Mouse (Mus musculus) hindbrain, embryonic 11.5 days (tissue): ENCODE data around the gene Fndc7. TPM values are rescaled to one million over a fixed set of nuclear protein-coding genes. Genes with fewer than 3 reads are reported as not detected.

Source experiments
- ATAC-seq: fragments of 200-750 bp; cut with Nextera tagmentation; 2 replicates; pipeline ENCODE4 v1.8.0; 2017; ENCODE audit warnings: mild to moderate bottlenecking, moderate TSS enrichment, moderate library complexity; ENCODE audit not compliant: low FRiP score
- DNase-seq: peaks from one replicate; pipeline ENCODE4 v3.0.0-alpha.2; 2015; ENCODE audit warnings: low spot score
- H3K27ac ChIP-seq: fragments of 300-500 bp; sonication (generic); 2 replicates; pipeline ENCODE4 v1.5.1; 2014; ENCODE audit warnings: mild to moderate bottlenecking, low read depth, low read length
- H3K27me3 ChIP-seq: fragments of 300-500 bp; sonication (generic); 2 replicates; pipeline ENCODE4 v1.6.1; 2014; ENCODE audit warnings: mild to moderate bottlenecking, low read length, moderate library complexity, mixed read lengths; ENCODE audit not compliant: control insufficient read depth, insufficient read depth
- H3K36me3 ChIP-seq: fragments of 300-500 bp; sonication (generic); 2 replicates; pipeline ENCODE4 v1.6.1; 2014; ENCODE audit warnings: mild to moderate bottlenecking, low read length, moderate library complexity, mixed read lengths; ENCODE audit not compliant: control insufficient read depth, insufficient read depth
- H3K4me1 ChIP-seq: fragments of 300-500 bp; sonication (generic); replicated peaks from 2 replicates; pipeline ENCODE4 v1.6.1; 2014; ENCODE audit warnings: low read length, mixed read lengths; ENCODE audit not compliant: control insufficient read depth, insufficient read depth
- H3K4me2 ChIP-seq: fragments of 300-500 bp; sonication (generic); replicated peaks from 2 replicates; pipeline ENCODE4 v1.6.1; 2014; ENCODE audit warnings: mild to moderate bottlenecking, low read depth, low read length
- H3K4me3 ChIP-seq: fragments of 300-500 bp; sonication (generic); 2 replicates; pipeline ENCODE4 v1.5.1; 2014; ENCODE audit warnings: low read depth, low read length
- H3K9ac ChIP-seq: fragments of 300-500 bp; sonication (generic); 2 replicates; pipeline ENCODE4 v1.6.1; 2014; ENCODE audit warnings: low read depth, low read length
- H3K9me3 ChIP-seq: fragments of 300-500 bp; sonication (generic); 2 replicates; pipeline ENCODE4 v1.6.1; 2016; ENCODE audit warnings: low read length; ENCODE audit not compliant: control insufficient read depth
- WGBS: fragments of 180-500 bp; shearing (Covaris S2); extraction: QIAGEN DNeasy Blood & Tissue Kit; methylation state at CpG from one replicate; pipeline ENCODE4 v1.1.7; 2014; 5-methylcytosine and 5-hydroxymethylcytosine counted together
- polyA plus RNA-seq: library from polyadenylated mRNA; unstranded; fragments of >200 nt; fragmentation: Nextera tagmentation; extraction: Ambion mirVana; gene quantifications from 2 replicates; pipeline ENCODE4 v1.2.1, GENCODE M21; 2014

Gene Fndc7
- polyA plus RNA-seq, 1 experiment from 2014 or later: not detected

- H3K36me3 ChIP-seq: peaks cover 10% of the 10 kb centered on the region; the same call in 1 of the 2 replicates
- no peak overlapping the region for H3K27ac ChIP-seq
- H3K4me2 ChIP-seq: no peak overlapping the region
- no peak overlapping the region for H3K9ac ChIP-seq
- 80% methylated on average over 5 of the region's 5 CpGs for WGBS
- H3K9me3 ChIP-seq: no peaks in the 10 kb centered on the region
- H3K4me3 ChIP-seq: no peak overlapping the region
- ATAC-seq: no peak
- H3K27me3 ChIP-seq: no peaks in the 10 kb centered on the region
- no peak for DNase-seq
- H3K4me1 ChIP-seq: no peaks in the 10 kb centered on the region
These were observed 10.9 kb upstream of the Fndc7 start for GRCm38 (mm10) chr3:108900681-108901080.

DNA sequence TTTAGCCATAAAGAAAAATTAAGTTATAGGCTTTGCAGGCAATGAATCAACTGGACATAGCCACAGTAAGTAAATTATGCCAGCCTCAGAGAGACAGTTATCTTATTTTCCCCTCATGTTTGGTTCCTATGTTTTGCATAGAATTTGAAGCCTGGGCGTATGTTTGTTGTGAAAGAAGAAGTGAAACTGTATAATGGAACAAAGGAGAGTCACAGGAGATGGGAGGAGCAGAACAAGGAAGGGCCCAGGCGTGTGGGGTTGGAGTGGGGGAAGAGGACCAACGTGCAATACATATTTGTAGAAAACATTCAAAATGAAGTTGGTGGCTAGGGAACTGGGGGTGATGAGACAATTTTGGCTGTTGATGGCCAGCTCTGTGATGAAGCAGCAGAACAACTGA, 10.3 kb upstream of the Fndc7 start:
- Histone ChIP-seq H3K4me1 (no peaks in the 10 kb centered on the region), H3K36me3 (peaks cover 10% of the 10 kb centered on the region; the same call in 1 of the 2 replicates), H3K4me2 (no peak overlapping the region), H3K4me3 (no peak overlapping the region), H3K27me3 (no peaks in the 10 kb centered on the region), H3K9me3 (no peaks in the 10 kb centered on the region), H3K9ac (no peak overlapping the region), H3K27ac (no peak overlapping the region)
- ATAC-seq (no peak), DNase-seq (no peak)
- 84% methylated on average over 3 of the region's 3 CpGs for WGBS

DNA sequence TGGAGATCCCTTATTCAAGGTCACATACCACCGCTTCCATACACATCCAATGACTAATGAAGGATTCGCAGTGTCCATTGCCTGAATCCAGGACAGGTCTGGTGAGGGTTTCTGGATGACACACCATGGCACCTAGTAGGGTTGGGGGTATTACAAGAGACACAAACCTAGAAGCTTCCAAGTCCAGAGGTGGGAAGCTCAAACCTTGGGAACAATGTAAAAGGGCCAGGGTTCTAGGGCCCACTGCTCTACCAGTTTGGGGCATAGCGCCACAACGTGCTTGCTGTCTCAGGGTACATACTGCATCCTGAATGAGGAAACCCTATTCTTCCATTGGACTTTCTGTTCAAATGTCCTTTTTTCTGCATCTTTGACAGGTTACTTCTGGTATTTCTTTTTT, 8.8 kb upstream of the Fndc7 start:
- H3K27me3 ChIP-seq: no peaks in the 10 kb centered on the region
- ATAC-seq (no peak), DNase-seq (no peak)
- H3K9ac ChIP-seq: no peak overlapping the region
- H3K4me1 ChIP-seq: no peaks in the 10 kb centered on the region
- no peak overlapping the region for H3K4me3 ChIP-seq
- H3K27ac ChIP-seq: no peak overlapping the region
- no peaks in the 10 kb centered on the region for H3K9me3 ChIP-seq
- no peaks in the 10 kb centered on the region; the same call in 1 of the 2 replicates for H3K36me3 ChIP-seq
- 94% methylated on average over 4 of the region's 4 CpGs for WGBS
- no peak overlapping the region for H3K4me2 ChIP-seq

DNA sequence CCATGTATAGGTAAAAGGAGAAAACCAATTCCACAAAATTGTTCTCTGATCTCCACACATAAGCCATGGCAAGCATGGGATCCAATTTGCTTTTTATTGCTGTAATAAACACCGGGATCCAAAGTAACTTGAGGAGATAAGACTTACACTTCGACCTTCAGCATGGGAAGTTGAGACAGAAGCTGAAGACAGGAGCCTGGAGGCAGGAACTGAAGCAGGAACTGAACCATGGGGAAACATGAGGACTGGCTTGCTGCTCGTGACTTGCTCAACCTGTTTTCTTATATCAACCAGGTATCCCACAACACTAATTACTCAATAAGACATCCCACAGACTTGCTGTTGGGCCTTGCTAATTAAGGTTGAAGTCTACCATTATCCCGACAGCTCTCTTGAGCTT, 3.1 kb upstream of the Fndc7 start:
- WGBS: 82% methylated on average over 4 of the region's 4 CpGs
- DNase-seq: no peak
- H3K27me3 ChIP-seq: no peaks in the 10 kb centered on the region
- no peak for ATAC-seq
- H3K4me2 ChIP-seq: no peak overlapping the region
- no peaks in the 10 kb centered on the region for H3K4me1 ChIP-seq
- H3K27ac ChIP-seq: no peak overlapping the region
- no peaks in the 10 kb centered on the region for H3K36me3 ChIP-seq
- no peaks in the 10 kb centered on the region for H3K9me3 ChIP-seq
- H3K9ac ChIP-seq: no peak overlapping the region
- no peak overlapping the region for H3K4me3 ChIP-seq

DNA sequence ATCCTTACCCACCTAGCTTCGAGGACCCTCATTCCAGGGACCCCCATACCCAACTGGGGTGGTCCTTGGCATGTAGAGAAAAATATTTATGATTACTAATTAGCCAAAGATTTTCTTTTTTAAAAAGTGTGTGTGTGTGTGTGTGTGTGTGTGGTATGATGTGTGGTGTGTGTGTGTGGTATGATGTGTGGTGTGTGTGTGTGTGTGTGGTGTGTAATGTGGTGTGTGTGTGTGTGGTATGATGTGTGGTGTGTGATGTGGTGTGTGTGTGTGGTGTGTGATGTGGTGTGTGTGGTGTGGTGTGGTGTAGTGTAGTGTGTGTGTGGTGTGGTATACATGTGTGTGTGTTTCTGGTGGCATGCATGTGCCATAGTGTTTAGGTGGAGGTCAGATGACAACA, 2.3 kb upstream of the Fndc7 start:
- no peak for ATAC-seq
- Histone ChIP-seq H3K4me3 (no peak overlapping the region), H3K4me2 (no peak overlapping the region), H3K4me1 (no peaks in the 10 kb centered on the region), H3K36me3 (no peaks in the 10 kb centered on the region), H3K9ac (no peak overlapping the region), H3K27me3 (no peaks in the 10 kb centered on the region), H3K27ac (no peak overlapping the region), H3K9me3 (no peaks in the 10 kb centered on the region)
- WGBS: 92% methylated on average over 1 of the region's 1 CpGs
- DNase-seq: no peak

GRCm38 (mm10) chr3:108887618-108887975, 2.2 kb downstream of the Fndc7 start:
- no peak for DNase-seq

DNA sequence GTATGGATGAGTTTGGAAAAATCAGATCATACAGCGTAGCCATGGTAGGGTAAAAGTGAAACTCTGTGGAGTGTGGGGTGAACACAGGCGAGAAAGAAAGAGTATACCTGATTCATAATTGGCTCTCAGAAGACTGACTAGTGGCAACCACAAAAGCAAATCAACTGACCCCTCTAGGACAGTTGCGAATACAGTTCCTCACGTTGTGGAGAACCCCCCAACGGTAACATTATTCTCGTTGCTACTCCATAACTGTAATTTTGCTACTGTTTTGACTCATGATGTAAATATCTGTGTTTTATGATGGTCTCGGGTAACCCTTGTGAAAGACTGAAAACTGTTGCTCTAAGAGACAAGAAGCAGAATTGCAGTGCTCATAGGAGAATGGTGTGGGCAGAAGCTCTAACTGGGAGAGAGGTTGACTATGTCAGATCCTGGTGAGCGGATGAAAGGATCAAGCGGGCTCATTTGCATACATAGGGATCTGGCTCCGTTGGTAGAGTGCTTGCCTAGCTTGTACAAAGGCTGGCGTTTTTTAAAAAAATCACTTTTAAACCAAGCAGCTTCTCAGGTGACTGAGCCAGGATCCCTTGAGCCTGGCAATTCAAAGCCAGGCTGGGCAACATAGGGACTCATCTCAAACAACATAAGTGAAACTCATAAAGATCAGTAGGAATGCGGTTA, 2.7 kb downstream of the Fndc7 start:
- Histone ChIP-seq H3K4me1 (no peaks in the 10 kb centered on the region), H3K9me3 (no peaks in the 10 kb centered on the region), H3K9ac (no peak overlapping the region), H3K4me2 (no peak overlapping the region), H3K36me3 (no peaks in the 10 kb centered on the region), H3K27ac (no peak overlapping the region), H3K4me3 (no peak overlapping the region), H3K27me3 (no peaks in the 10 kb centered on the region)
- ATAC-seq: 0 out of 2 replicates have a peak, but pooled peaks have one; percentile 45
- 66% methylated on average over 12 of the region's 12 CpGs for whole genome bisulfite sequencing
- no peak for DNase-seq

More at GRCm38 (mm10) chr3:108887618-108887975, 2.2 kb downstream of the Fndc7 start:
- Histone ChIP-seq H3K36me3 (no peaks in the 10 kb centered on the region), H3K9me3 (no peaks in the 10 kb centered on the region), H3K27ac (no peak overlapping the region), H3K4me2 (no peak overlapping the region), H3K9ac (no peak overlapping the region), H3K27me3 (no peaks in the 10 kb centered on the region), H3K4me1 (no peaks in the 10 kb centered on the region), H3K4me3 (no peak overlapping the region)
- WGBS: 90% methylated on average over 3 of the region's 3 CpGs
- no peak for ATAC-seq

DNA sequence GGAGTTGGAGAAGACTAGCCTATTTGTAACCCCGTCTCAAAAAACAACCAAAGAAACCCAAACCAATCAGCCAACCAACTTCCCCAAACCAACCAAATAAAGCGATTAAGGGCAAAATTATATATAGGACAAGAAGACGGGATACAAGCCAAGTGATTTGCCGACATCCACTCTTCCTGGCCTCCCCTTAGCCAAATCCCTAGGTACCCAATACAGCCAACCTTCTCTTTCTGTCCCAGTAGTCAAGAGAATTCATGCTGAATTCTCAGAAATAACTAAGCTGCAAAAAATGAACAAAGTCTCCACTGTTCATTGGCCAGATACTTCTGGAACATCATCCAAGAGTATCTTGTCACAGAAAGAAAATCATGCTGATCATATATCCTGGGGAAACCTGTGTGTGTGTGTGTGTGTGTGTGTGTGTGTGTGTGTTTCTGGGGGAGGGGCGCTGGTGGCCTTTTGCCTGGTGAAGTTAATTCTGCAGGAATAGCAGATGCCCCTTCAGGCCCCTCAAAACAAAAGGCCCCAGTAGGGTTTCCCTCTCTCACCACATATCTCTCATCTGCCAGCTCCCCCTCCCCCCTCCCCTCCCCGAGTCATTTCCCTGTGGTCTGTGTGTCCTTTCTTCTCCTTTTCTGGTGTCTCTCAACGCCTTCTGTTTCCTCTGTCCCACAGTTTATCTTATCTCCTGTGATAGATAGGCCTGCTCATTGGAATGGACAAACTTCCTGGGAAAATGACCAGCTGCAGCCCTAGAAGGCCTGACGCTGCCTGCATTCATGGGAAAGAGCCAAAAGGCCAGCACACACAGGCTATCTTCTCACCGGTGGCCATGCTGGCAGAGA, 3.9 kb downstream of the Fndc7 start:
- Histone ChIP-seq H3K9me3 (no peaks in the 10 kb centered on the region), H3K4me2 (no peak overlapping the region), H3K27ac (peak overlapping the region; percentile 4; the same call in 1 of the 2 replicates), H3K36me3 (no peaks in the 10 kb centered on the region), H3K27me3 (no peaks in the 10 kb centered on the region), H3K4me1 (no peaks in the 10 kb centered on the region), H3K9ac (no peak overlapping the region), H3K4me3 (no peak overlapping the region)
- peak; percentile 83 for ATAC-seq
- peak; percentile 61 for DNase-seq
- WGBS: 48% methylated on average over 9 of the region's 9 CpGs
